Mouse (Mus musculus) E14TG2a.4 (cell line): ENCODE results near the gene Gda.

Source experiments
- CTCF ChIP-seq: conservative IDR thresholded peaks from 2 replicates; pipeline ENCODE4 v1.5.1; 2014; ENCODE audit warnings: low read length
- NANOG ChIP-seq: IDR thresholded peaks from 2 replicates; pipeline ENCODE4 v1.6.1; 2014; ENCODE audit warnings: borderline replicate concordance, low read length, mixed read lengths

DNA sequence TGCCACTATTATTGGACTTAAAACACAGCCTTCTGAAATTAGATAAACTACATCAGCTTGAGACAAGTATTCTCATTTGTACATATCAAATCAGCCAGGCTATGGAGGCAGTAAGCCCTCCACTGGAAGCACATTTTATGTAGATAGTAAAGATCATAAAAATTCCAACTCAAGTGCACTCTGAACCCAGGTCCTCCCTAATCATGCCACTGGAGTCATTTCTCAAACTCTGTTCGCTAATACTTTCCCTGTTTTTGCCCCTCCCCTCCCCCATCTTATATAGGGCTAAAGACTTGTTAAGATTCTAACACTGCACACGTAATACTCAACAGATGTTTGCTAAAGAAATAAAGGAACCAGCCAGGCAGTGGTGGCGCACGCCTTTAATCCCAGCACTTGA lies 39.9 kb downstream of the Gda start:
- TF ChIP-seq CTCF (no peak), NANOG (no peak)
